Mouse (Mus musculus): ENCODE results near the gene Hba-a1.
"Not testable (repeated sequence)": the region's sequence is repeated elsewhere in the genome, so short reads cannot be mapped to it uniquely, and the experiment has no call there.

Hba-a1 gene

DNA sequence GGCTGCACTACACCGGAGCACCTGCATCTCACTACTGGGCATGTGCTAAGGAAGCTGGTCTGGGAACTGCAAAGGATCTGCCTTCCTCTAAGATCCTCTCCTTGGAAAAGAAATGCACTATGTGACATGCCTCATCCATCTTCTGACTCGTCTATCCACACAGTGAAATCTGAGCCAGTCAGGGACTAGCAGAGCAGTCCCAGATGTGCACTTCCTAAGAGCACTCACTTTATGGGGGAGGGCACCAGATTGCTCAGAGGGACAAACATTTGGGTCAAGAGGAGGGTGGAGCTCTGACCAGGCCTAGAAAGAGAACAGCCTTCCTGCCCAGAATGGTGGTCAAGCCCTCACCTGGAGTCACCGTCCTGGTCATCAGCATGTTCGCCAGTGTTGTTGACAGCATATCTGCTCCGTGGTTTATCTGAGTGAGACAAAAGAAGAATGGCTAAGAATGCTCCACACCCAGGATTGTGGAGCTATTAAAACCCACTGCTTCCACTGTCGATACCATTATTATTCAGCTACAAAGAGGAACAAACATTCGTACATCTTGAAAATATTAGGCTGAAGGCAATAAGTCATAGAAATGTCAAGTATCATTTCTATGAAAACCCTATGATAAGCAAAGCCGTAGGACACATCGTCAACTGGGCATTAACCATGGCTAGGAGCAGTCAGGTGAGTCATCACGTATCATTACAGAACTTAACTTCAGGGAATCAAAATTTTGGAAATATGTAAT is 20.5 kb upstream of the Hba-a1 start:
- no peak for DNase-seq (ENCODE audit: extremely low read depth, low read depth)

DNA sequence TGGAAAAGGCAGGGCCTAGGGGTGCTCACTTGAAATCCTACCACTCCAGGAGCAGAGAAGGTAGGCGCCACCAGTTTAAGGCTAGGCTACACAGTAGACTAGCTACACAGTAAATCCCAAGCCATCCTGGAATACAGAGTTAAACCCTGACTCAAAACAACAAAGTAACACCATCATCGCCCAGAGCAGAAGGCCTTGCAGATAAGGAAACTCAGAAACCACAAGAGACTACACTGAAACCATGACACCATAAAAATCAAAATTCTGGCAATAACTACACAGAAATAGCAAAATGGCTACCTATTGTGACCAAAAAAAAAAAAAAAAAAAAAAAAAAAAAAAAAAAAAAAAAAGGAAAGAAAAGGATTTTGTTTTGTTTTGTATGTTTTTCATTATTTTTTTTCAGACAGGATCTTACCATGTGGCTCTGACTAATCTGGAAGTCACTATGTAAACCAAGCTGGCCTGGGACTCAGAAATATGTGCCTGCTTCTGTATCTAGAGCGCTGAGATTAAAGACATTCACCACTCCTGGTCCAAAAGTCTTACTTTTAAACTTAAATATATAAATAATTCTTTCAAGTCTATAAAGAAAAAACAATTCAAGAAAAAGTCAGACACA is 18.1 kb upstream of the Hba-a1 start:
- DNase-seq (ENCODE audit: extremely low read depth, low read depth): peak; percentile 88

DNA sequence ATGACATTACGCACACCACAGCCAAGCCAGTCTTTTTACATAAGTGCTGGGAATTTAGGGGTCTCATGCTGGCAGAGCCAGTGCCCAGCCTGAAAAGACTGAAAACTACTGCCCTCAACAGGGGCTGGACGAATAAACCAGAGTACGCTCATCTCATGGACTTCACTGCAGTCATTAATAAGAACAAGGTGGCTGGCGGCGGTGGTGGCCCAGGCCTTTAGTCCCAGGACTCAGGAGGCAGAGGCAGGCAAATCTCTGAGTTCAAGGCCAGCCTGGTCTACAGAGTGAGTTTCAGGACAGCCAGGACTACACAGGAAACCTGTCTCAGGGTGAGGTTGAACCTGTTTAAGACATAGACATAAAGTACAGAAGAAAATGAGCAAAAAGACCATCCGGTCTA is 17.1 kb upstream of the Hba-a1 start:
- no peak for DNase-seq (ENCODE audit: extremely low read depth, low read depth)

DNA sequence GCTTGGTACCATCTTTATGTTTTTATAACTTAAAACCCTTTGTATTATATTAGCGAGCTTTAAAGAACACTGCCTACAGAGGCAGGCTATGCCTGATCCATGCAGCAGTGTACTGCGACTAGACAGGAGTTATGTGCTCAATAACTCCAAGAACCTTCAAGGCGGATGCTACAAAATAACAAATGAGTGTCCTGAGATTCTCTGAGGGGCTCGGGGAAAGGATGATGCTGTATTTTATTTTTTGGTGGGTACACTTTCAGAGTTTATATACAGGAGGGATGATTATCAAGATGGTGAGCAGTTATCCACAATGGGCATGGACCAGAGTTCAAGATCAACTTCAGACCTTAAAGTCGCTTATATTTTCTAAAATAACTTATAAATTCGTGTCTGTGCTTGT is 16.5 kb upstream of the Hba-a1 start:
- DNase-seq (ENCODE audit: extremely low read depth, low read depth): no peak

DNA sequence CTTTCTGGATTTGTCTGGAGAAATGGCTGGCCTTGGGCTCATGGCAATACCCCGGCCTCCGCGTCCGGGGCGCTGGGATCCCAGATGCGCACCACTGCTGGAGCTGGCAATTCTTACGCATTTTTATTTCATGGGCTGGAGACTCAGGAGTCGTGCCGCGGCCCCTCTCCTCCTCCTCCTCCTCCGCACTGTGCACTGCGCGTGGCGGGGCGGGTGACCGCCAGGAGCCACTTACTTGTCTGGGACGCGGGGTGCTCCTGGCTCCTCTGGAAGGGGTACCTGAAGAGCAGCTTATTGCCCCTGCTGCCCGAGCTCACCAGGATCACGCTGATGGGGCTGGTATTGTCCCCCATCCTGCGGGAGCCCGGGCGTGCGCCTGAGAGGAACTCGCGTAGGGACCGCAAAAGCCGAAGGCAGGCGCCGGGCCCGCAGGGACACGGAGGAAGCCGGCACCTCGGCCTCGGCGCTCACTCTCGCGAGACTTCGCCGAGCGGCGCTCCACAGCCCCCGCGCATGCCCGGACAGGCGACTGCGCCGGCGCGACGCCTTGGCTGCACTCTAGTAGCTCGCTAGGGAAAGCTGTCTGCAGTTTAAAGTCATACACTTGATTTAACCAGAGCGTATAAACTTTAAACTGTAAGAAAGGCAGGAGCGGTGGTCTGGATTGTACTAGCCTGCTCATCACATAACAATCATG is 16.0 kb upstream of the Hba-a1 start, which contains the start of gene Nprl3:
Gene Nprl3, minus strand, starts transcription at position 520 of the 697 bp plus-strand sequence.
- DNase-seq (ENCODE audit: extremely low read depth, low read depth): no peak

DNA sequence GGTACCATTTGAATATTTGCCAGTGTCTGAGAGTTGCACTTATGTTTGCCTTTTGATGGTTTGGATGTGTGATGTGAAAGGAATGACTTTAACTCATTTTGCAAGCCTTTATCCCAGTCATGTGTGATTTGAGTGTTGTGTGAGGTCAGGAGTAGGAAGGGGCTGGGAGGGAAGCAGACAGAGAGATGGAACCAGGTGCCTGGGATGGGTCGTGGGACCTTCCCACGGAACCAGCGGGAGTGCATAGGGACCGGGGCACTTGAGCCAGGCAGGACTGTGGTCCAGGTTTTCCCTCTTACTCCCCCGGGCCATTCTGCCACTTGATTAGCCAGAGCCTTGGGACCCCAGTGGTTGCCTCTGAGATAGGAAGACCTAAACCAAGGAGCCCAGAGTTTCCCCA is 15.3 kb upstream of the Hba-a1 start:
- no peak for DNase-seq (ENCODE audit: extremely low read depth, low read depth)

DNA sequence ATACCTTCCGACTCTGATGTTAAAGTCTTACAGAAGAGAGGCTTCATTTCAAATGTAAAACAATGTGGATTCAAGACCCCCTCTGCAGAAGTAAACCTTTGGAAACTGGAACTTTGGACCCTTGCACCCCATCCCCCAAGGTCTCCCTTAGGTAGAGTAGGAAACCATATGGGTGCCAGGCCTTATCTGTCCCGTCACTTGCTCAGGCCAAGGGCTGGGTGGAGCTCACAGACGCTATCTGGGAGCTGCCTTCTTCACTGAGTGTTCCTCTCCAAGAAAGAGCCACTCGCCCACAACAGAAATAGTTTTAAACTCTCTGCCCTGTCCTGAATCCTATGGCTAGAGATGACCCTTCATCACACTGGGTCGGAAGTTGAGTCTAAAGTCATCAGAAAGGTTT is 14.4 kb upstream of the Hba-a1 start:
- peak; percentile 70 for DNase-seq (ENCODE audit: extremely low read depth, low read depth)

DNA sequence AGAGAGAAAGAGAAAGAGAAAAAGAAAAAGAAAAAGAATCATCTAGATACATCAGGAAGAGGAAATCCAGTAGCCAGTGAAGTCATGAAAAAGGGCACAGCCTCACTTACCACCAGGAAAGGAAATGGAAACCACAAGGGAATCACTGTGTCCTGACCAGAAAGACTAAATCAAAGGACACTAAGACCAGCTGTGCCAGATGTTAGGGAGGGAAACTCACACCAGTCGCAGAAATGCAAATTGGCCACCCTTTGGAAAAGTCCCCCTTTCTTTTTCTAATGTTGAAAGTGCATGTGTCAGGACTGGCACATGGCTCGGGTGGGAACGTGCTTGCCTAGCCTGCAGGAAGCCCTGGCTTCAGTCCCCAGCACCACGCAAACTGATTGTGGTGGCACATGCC is 12.1 kb upstream of the Hba-a1 start:
- no peak for DNase-seq (ENCODE audit: extremely low read depth, low read depth)

DNA sequence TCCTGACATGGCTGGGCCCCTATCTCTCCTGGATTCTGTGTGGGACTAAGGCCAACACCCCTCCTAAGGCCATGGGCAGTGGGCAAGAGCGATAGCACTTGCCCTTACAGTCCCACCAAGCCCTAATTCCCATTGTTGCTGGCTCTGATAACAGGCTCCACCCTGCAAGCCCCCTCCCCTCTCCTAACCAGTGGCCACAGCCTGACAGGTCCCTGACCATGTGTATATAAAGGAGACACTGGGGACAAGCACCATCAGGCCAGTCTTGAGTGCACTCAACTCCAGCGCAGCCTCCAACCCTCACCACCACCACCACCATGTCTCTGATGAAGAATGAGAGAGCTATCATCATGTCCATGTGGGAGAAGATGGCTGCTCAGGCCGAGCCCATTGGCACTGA is 7.0 kb upstream of the Hba-a1 start, which contains the start of gene Hba-x:
Gene Hba-x, plus strand, starts transcription at position 54 of the 400 bp plus-strand sequence.
- no peak for DNase-seq (ENCODE audit: extremely low read depth, low read depth)

DNA sequence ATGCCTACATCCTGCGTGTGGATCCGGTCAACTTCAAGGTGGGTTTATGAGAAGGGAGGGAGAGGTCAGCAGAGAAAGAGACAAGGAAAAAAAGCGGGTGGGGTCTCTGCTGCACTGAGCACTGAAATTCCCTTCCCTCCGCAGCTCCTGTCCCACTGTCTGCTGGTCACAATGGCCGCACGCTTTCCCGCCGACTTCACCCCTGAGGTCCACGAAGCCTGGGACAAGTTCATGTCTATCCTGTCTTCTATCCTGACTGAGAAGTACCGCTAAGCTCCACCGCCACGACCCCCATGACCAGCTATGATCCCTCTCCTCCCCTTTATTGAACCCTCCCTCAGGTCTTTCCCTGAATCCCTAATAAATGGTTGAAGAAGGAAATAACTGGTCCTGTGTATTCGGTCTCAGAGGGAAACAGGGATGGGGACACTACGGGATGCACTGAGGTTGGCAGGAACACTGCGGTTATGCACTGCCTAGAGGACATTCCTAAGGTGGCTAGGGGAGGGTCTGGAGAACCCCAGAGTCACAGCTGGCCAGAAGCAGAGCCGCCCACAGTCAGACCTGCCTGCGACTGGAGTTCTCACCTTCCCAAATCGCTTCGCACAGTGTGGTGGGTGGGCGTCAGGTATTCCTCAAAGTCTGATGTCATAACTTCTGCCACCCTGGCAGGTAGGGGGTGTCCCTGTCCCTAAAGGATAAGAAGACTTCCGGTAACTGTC is 5.4 kb upstream of the Hba-a1 start:
- no peak for DNase-seq (ENCODE audit: extremely low read depth, low read depth)

DNA sequence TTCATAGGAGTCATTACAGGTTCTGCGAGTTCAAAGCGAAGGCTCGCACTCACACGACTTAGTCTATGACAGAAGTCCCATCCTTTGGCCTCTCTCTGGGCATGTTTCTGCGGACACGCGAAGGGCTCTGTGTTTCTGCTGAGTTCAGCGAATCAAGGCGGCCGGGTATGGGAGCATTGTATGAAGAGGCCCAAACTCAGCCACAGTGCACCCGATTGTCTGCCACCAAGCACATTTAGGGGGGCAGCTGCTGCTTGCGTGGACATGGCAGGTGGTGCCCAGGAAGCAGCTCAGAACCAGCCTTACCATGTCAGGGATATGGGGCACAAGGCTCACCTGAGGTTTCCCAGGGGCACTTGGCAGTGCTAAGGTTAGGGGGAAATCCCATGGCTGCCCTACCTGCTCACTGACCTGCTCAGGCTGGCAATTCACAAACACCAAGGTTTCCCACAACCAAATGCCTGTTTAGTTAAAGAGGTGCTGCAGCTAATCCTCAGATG is 4.8 kb upstream of the Hba-a1 start:
- DNase-seq (ENCODE audit: extremely low read depth, low read depth): no peak

DNA sequence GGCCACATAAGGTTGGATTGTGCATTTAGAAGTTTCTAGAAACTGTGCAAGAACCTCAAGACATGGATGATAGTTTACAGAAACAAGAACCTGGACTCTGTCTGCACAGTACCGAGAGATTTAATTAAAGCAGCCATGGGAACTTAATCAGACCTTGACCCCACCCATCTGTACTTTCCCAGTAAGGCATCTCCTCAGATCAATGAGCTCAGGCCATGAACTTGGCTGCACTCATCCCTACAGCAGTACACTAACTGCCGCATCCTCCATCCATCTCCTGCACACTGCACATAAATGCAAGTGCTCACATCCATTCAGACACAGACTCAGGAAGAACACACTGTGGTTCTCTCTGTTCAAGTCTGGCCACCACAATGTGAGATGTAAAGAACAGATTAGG is 2.7 kb upstream of the Hba-a1 start:
- DNase-seq (ENCODE audit: extremely low read depth, low read depth): no peak

DNA sequence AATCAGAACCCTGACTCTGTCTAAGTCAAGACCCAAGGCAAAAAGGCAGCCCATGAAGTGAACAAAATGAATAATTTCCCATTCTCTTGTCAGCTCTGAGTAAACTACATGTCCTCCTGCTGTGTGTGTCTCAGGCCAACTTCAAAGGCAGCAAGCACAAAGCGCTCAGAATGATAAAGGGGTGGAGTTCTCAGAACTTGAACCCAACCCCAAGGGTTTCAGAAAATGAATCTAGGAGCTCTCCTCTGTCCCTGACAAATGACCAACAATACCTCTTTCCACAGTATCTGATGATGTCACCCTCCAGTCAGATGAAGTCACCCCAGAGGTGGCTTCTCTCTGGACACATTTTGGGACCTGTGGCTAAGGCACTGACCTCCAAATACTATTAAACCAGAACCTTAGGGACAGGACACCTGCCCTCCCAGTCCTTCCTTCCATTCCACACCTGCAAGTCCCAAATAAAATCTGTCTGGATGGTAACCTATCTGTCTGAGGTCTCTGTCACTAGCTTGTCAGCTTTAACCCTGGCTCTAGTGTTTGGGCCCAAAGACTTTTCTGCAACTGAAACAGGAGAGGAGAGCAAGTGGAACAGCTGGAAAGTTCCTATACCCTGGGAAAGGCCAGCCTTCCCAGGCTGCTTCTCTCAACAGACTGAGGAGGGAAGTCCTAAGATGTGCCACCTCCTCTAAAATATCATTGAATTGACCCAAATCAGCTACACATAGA is 1.7 kb upstream of the Hba-a1 start:
- DNase-seq (ENCODE audit: extremely low read depth, low read depth): no peak

DNA sequence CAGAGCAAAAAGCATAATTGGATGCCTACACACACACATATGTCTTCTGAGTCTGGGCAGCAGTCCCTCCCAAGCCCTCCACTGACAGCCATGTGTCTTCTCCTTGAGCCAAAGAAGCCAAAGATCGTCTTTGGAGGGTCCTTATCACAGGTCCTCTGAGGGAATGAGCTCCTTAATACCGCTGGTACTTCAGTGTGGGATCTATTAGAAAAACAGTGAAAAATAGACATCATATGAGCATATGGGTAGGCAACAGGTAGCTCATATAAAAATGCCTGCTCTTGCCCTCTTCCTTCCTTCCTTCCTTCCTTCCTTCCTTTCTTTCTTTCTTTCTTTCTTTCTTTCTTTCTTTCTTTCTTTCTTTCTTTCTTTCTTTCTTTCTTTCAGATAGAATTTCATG is 1.3 kb downstream of the Hba-a1 start:
- DNase-seq (ENCODE audit: extremely low read depth, low read depth): not testable (repeated sequence)

DNA sequence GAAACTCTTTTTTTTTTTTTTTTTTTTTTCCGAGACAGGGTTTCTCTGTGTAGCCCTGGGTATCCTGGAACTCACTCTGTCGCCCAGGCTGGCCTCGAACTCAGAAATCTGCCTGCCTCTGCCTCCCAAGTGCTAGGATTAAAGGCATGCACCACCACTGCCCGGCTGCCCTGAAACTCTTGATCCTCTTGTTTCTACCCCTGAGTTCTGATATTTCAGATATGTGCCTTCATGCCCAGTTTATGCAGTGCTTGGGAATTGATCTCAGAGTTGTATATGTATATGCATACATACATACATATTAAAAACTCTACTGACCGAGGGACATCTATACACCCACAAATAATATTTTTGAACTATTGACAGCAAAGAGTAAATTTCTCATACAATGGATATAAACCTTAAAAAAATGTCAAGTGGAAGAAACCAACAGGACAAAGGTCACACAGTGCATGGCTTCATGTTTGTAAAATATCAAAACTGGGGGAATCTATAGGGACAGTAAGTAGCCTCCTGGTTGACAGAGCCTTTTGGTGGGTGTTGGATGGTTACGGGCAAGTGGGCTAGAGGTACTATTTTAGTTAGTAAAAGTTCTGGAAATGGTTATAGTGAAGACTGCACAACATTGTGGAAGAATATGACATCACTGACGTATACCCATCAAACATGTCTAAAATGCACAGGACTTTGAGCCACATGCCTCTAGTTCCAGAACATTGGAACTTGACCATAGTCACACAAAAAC is 1.9 kb downstream of the Hba-a1 start:
- DNase-seq (ENCODE audit: extremely low read depth, low read depth): no peak

DNA sequence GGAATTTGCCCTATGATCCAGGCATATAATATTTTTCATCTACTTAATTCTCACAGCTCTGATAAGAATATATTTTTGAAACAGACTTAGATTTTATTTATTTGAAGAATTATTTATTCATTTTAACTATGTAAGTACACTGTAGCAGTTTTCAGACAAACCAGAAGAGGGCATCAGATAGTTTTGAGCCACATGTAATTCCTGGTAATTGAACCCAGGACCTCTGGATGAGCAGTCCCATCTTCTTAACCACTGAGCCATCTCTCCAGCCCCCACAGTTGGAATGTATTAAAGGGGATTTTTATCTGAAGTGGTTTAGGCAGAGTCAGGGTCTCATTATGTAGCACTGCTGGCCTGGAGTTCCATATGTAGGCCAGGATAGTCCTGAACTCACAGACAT is 2.6 kb downstream of the Hba-a1 start:
- DNase-seq (ENCODE audit: extremely low read depth, low read depth): not testable (repeated sequence)

DNA sequence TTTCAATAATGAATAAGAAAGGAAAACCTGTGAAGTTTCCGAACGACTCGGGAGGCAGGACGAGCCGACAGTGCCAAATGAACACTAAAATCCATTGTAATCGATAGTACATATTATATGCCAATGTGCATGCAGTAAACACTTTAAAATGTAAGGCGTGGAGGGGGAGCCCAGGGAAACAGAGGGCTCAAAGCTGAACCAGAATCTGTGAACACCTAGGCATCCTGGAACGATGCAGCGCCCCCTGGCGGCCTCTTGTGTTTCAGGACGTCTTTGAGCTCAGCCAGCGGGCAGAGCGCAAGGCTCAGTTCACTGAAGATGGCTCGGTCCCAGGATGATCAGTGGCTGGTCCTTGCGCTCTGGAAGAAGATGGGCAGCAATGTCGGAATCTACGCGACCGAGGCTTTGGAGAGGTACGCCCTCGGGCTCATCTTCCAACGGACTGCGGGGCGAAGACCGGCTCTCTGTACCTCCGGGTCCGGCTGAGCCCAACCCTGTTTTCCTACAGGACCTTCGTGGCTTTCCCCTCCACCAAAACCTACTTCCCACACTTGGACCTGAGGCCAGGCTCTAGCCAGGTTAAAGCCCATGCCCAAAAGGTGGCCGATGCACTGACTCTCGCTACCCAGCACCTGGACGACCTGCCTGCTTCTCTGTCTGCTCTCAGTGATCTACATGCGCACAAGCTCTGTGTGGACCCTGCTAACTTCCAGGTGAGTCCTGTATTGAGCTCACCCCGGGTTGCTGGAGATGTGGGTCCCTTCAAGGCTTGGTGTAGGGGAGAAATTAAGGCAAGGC is 3.6 kb downstream of the Hba-a1 start, which contains the start of gene Hbq1b:
Gene Hbq1b, plus strand, starts transcription at position 271 of the 798 bp plus-strand sequence.
- DNase-seq (ENCODE audit: extremely low read depth, low read depth): not testable (repeated sequence)

DNA sequence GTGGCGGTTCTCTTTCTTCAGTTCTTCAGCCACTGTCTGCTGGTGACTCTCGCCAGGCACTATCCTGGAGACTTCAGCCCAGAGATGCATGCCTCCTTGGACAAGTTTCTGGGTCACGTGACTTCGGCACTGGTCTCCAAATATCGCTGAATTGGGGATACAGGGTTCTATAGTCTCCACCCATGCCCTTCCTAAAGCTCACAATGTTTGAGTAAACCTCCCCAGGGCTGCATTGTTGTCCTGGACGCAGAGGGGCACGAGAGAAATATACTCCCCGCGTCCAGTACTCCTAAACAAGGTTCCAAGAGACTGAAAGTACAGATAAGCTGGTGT is 4.1 kb downstream of the Hba-a1 start:
- DNase-seq (ENCODE audit: extremely low read depth, low read depth): no peak

DNA sequence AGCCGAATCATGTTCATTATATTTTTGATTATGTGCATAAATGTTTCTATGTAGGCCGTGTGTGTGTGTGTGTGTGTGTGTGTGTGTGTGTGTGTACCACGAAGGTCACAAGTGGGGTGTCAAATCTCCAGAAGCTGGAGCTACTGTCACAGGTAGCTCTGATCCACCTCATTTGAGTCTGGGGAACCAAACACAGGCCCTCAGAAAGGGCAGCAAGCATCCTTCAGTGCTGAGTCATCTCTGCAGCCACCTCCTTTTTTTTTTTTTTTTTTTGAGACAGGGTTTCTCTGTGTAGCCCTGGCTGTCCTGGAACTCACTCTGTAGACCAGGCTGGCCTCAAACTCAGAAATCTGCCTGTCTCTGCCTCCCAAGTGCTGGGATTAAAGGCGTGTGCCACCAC is 9.5 kb downstream of the Hba-a1 start:
- not testable (repeated sequence) for DNase-seq (ENCODE audit: extremely low read depth, low read depth)

Data from MEL-GATA-1-ER (cell line).